Mouse (Mus musculus) B cell, adult 62 days (primary cell): ENCODE measurements around the gene Cfap52. TPM values are rescaled to one million over a fixed set of nuclear protein-coding genes. Genes with fewer than 3 reads are reported as not detected.

ENCODE experiments used
- total RNA-seq: library from RNA; stranded (reverse); gene quantifications from 4 replicates; pipeline ENCODE4 v1.2.4, GENCODE M21; 2023

Cfap52 gene
- not detected in 4 replicates for total RNA-seq

GRCm38 (mm10) chr11:67965242-67965883, at the start of gene Cfap52:
Gene Cfap52 (minus strand): TSS chr11:67965651.

DNA sequence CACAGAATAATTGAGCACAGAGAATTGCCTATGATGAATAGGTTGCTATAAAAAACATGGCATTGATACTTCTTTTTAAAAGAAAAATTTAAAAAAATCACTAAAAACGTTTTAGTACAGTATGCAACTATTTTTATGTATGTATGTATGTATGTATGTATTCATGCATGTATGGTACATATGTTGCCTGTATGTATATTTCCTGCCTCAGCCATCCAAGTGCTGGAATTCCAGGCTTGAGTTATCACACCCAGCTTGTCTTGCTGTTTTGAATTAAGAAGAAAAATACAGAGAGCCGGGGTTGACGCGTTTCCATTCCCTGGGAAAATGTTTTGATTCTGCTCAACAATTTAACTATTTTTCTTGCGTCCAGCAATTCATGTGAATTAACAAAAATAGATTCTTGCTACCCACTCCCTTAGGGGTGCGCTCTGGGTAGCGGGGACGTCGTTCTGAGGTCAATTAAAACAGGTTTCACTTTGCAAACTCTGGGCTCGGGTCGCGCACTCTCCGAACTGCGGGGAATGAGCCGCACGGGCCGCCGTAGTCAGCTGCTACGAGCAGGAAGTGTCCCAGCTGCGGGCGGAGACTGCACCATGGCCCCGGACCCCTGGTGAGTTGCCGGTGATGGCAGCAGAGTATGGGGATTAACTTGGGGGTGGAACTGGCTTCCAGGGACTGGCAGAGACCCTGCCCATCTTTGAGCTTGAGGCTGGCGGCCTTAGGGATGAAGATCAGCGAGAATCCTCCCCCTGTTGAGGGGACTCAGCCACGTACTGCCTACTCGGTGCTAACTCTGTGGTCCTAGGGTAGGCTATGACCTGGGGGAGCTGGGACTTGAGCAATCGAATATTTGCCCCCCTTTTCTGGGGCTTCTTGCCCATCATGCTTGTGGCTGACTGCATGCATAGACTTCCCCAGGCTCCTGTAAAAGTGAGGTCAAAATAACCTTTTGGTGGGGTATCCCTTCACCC, 741 bp upstream of the Cfap52 start, which contains the start of gene Stx8:
Gene Stx8 (plus strand): TSS at position 289 of the 974 bp plus-strand sequence.

GRCm38 (mm10) chr11:67921827-67922754, 43.4 kb downstream of the Cfap52 start, which contains the start of gene Usp43:
Gene Usp43 (minus strand): TSS chr11:67922153.

Other genes with a start within 250 kb of the Cfap52 start
- not detected in 4 replicates for gene Glp2r, start 194.5 kb downstream of the Cfap52 start, total RNA-seq
- not detected in 4 replicates for gene Gsg1l2, start 191.0 kb downstream of the Cfap52 start, total RNA-seq
- gene Dhrs7c, start 167.5 kb downstream of the Cfap52 start, total RNA-seq = not detected in 4 replicates
- gene Usp43, start 43.5 kb downstream of the Cfap52 start, total RNA-seq = 0.24 TPM in 1 of 4 replicates, not detected in the others
- 31.2 to 35.5 TPM (median 33.8 TPM) in 4 replicates for gene Stx8, start 542 bp upstream of the Cfap52 start, total RNA-seq